24 mouse cellular contexts compared by ENCODE assay signal in the genomic region with DNA sequence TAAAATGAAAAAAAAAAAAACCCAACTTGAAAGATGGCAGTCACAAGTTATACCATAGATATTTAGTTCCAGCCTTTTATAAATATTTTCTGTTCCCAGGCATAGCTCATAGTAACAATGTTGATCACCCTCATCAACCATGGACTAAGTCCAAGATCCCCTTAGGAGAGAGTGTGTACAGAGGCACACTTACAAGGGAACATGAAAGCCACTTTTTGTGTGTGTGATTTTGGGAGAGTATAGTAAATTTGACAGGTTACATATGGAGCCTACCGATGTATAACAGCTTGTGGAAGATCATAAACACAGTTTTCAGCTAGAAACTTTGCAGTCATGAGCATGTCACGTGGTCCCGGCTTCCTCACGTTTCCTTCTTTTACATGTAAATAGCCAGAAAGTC.
"Had no signal": no experiment of that assay in that cellular context is flagged by ENCODE, and none has a peak within 500 bp of the region (broad histone marks: within the 10 kb centered on the region; RNA-seq: fewer than 3 reads in every experiment).

No protein-coding gene starts in this region.

- H3K9ac ChIP-seq: heart, embryonic 12.5 days; hindbrain, embryonic 12.5 days; hindbrain, embryonic 14.5 days; limb, embryonic 12.5 days; liver, embryonic 13.5 days had no signal

- H3K36me3 ChIP-seq: heart, embryonic 10.5 days; heart, embryonic 12.5 days; hindbrain, embryonic 10.5 days; hindbrain, embryonic 12.5 days; limb, embryonic 10.5 days; limb, embryonic 12.5 days; liver, embryonic 13.5 days had no signal

- H3K27me3 ChIP-seq: heart, embryonic 12.5 days; hindbrain, embryonic 12.5 days; limb, embryonic 12.5 days; liver, embryonic 13.5 days had no signal

- DNase-seq: gastrocnemius, adult 2 months; gastrocnemius, postnatal 10 days; gastrocnemius, postnatal 25 days; heart, adult 18-20 months; heart, postnatal 10 days; heart, postnatal 4 days; kidney, adult 18-20 months; kidney, adult 8-10 months; kidney, postnatal 25 days; liver; liver, embryonic 13.5 days had no signal

- H3K4me2 ChIP-seq: heart, embryonic 12.5 days; hindbrain, embryonic 12.5 days; hindbrain, embryonic 14.5 days; limb, embryonic 12.5 days; liver, embryonic 11.5 days; liver, embryonic 13.5 days had no signal

- H3K4me3 ChIP-seq: gastrocnemius, adult 2 months; heart, embryonic 10.5 days; heart, embryonic 12.5 days; hindbrain, embryonic 10.5 days; hindbrain, embryonic 12.5 days; layer of hippocampus, adult 2 months; left cerebral cortex, adult 2 months; limb, embryonic 10.5 days; limb, embryonic 12.5 days; liver, embryonic 13.5 days had no signal

- H3K9me3 ChIP-seq: heart, embryonic 10.5 days; heart, embryonic 12.5 days; hindbrain, embryonic 10.5 days; hindbrain, embryonic 12.5 days; limb, embryonic 10.5 days; limb, embryonic 12.5 days; liver, embryonic 13.5 days had no signal

- ATAC-seq: forebrain, embryonic 16.5 days; hindbrain, embryonic 16.5 days; inflammation-experienced regulatory T-cells, adult 6 months had no signal

- H3K27ac ChIP-seq: gastrocnemius, adult 2 months; heart, embryonic 10.5 days; hindbrain, embryonic 10.5 days; hindbrain, embryonic 12.5 days; hindbrain, embryonic 14.5 days; layer of hippocampus, adult 2 months; left cerebral cortex, adult 2 months; limb, embryonic 10.5 days; limb, embryonic 12.5 days; liver, embryonic 13.5 days had no signal

- H3K4me1 ChIP-seq: heart, embryonic 12.5 days; hindbrain, embryonic 10.5 days; hindbrain, embryonic 12.5 days; liver, embryonic 13.5 days had no signal
